Mouse (Mus musculus) G1E (cell line): ENCODE results near the gene Gstm2. TPM values are rescaled to one million over a fixed set of nuclear protein-coding genes. Genes with fewer than 3 reads are reported as not detected.
"Not testable (repeated sequence)": the region's sequence is repeated elsewhere in the genome, so short reads cannot be mapped to it uniquely, and the experiment has no call there.

ENCODE experiments used
- ATAC-seq: 2 replicates; pipeline ENCODE4 v1.8.0; 2016; ENCODE audit warnings: mild to moderate bottlenecking; ENCODE audit not compliant: insufficient number of reproducible peaks, poor library complexity, low FRiP score, severe bottlenecking; ENCODE audit errors: extremely low read depth
- DNase-seq: peaks from one replicate; pipeline ENCODE4 v3.0.0; 2012; ENCODE audit warnings: low spot score
- H3K27me3 ChIP-seq: 2 replicates; pipeline ENCODE4 v1.6.1; 2012; ENCODE audit warnings: mild to moderate bottlenecking, low read length, inconsistent platforms; ENCODE audit not compliant: insufficient read depth
- H3K36me3 ChIP-seq: replicated peaks from 2 replicates; pipeline ENCODE3; 2012; ENCODE audit warnings: mild to moderate bottlenecking, inconsistent platforms
- H3K4me1 ChIP-seq: 2 replicates; pipeline ENCODE4 v1.6.1; 2012; ENCODE audit warnings: low read depth, low read length, inconsistent platforms, mixed read lengths; ENCODE audit not compliant: insufficient read depth
- H3K4me3 ChIP-seq: 2 replicates; pipeline ENCODE4 v1.5.1; 2012; ENCODE audit warnings: low read depth, mild to moderate bottlenecking, inconsistent platforms, low read length, moderate library complexity, mixed read lengths
- H3K9me3 ChIP-seq: replicated peaks from 2 replicates; pipeline ENCODE4 v1.6.1; 2012; ENCODE audit warnings: inconsistent platforms
- CTCF ChIP-seq: IDR thresholded peaks from 2 replicates; pipeline ENCODE4 v1.5.1; 2012; ENCODE audit warnings: low read depth, low read length, inconsistent platforms, mixed read lengths
- GATA1 ChIP-seq: IDR thresholded peaks from 2 replicates; pipeline ENCODE4 v1.6.1; 2012; ENCODE audit warnings: borderline replicate concordance, low read length, inconsistent platforms, mixed read lengths
- GATA2 ChIP-seq: IDR thresholded peaks from 2 replicates; pipeline ENCODE4 v1.6.1; 2012; ENCODE audit warnings: low read depth, low read length, inconsistent platforms, borderline replicate concordance
- POLR2AphosphoS5 ChIP-seq: IDR thresholded peaks from 2 replicates; pipeline ENCODE4 v1.6.1; 2012; ENCODE audit warnings: low read depth, low read length, inconsistent platforms; ENCODE audit not compliant: insufficient replicate concordance
- TAL1 ChIP-seq: conservative IDR thresholded peaks from 2 replicates; pipeline ENCODE4 v1.6.1; 2012; ENCODE audit warnings: low read depth, low read length, inconsistent platforms, mixed read lengths
- polyA plus RNA-seq: library from polyadenylated mRNA; stranded (reverse); fragments of >175 nt; gene quantifications from 2 replicates; pipeline ENCODE4 v1.2.3, GENCODE M21; 2012
- total RNA-seq, 2 experiments: library from RNA; stranded (forward) in 1 of 2; stranded (reverse) in 1 of 2; fragments of 200-1000 nt in 1 of 2; fragments of >200 nt in 1 of 2; fragmentation: Nextera tagmentation in 1 of 2; gene quantifications; 2 replicates each; pipeline ENCODE4 v1.2.3; 2014 to 2017

Gene Gstm2
- total and polyA plus RNA-seq, 3 experiments: not detected

- Histone ChIP-seq H3K4me1 (peaks cover 15% of the 10 kb centered on the region), H3K27me3 (peaks cover 4% of the 10 kb centered on the region; the same call in 1 of the 2 replicates), H3K4me3 (no peak overlapping the region), H3K36me3 (no peaks in the 10 kb centered on the region), H3K9me3 (no peaks in the 10 kb centered on the region)
- TF ChIP-seq TAL1 (no peak), POLR2AphosphoS5 (no peak), GATA1 (no peak), CTCF (no peak), GATA2 (no peak)
- no peak for ATAC-seq
- DNase-seq: no peak
Measured at GRCm38 (mm10) chr3:107965592-107965991, 20.7 kb downstream of the Gstm2 start.

DNA sequence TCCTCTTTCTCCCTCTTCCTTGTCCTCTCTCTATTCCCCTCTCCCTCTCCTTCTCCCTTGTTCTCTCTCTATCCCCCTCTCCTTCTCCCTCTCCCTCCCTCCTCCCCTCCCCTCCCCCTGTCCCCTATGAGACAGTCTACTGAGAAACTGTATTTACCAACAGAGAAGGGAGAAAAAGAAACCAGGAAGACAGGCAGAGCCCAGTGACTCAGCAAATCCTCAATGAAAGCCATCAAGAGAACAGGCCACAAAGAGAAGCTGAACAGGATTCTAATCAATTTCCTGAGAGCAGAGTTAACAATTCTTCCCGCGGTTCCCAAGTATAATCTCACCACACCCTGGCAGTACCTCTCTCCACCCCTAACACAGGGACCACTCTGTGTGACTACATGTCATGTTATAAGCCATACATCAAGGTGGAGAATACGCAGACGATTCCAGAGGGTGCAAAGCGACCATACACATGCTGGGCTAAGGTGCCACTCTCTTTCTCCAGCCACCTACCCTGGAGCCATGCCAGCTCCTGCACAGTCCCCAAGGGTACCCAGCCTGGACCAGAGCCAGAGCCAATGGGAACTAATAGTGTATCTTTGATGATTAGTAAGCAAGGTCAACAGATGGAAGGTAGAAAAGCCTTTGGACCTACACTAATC lies 21.5 kb downstream of the Gstm2 start:
- H3K36me3 ChIP-seq: no peaks in the 10 kb centered on the region
- DNase-seq: no peak
- no peaks in the 10 kb centered on the region for H3K9me3 ChIP-seq
- H3K4me3 ChIP-seq: no peak overlapping the region
- H3K4me1 ChIP-seq: peaks cover 15% of the 10 kb centered on the region
- H3K27me3 ChIP-seq: peaks cover 6% of the 10 kb centered on the region
- TF ChIP-seq GATA1 (no peak), TAL1 (no peak), CTCF (no peak), POLR2AphosphoS5 (no peak), GATA2 (no peak)
- peak; percentile 22 for ATAC-seq

DNA sequence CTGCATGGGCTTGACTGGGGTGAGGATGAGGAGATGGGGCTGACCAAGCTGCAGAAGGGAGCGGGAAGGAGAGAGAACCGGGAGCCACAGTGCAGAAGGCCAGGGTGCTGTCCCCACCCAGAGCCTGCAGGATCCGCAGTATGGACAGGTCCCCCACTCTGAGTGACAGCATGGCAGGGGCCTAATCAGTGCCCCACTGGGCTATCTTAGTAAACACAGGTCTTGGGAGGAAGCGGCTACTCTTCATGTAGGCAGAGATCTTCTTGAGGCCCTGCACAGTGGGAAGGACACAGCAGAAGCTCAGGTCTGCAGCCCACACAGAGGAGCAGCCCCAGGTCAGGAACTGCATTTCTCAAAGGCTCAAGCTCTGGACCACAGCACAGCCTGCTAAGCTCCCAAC lies 22.2 kb downstream of the Gstm2 start:
- Histone ChIP-seq H3K27me3 (peaks cover 3% of the 10 kb centered on the region), H3K4me3 (no peak overlapping the region), H3K36me3 (no peaks in the 10 kb centered on the region), H3K9me3 (no peaks in the 10 kb centered on the region), H3K4me1 (peaks cover 15% of the 10 kb centered on the region)
- TF ChIP-seq CTCF (no peak), GATA1 (no peak), GATA2 (no peak), TAL1 (no peak), POLR2AphosphoS5 (no peak)
- DNase-seq (no peak), ATAC-seq (no peak)

DNA sequence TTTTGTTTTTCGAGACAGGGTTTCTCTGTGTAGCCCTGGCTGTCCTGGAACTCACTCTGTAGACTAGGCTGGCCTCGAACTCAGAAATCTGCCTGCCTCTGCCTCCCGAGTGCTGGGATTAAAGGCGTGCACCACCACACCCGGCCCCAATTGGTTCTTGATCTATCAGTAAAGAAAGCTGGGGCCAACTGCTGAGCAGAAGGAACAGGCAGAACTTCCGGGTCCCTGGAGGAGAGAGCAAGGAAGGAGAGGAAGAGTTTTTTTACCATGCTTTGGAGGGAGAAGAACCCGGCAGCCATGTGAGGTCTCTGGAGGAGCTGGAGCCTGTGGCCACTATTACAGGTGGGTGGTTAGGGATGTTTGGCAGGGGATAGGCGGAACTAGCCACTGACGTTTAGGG lies 31.0 kb downstream of the Gstm2 start:
- not testable (repeated sequence) for H3K9me3 ChIP-seq, H3K4me1 ChIP-seq, H3K4me3 ChIP-seq, ATAC-seq, DNase-seq, H3K36me3 ChIP-seq
- peaks cover 22% of the 10 kb centered on the region for H3K27me3 ChIP-seq

DNA sequence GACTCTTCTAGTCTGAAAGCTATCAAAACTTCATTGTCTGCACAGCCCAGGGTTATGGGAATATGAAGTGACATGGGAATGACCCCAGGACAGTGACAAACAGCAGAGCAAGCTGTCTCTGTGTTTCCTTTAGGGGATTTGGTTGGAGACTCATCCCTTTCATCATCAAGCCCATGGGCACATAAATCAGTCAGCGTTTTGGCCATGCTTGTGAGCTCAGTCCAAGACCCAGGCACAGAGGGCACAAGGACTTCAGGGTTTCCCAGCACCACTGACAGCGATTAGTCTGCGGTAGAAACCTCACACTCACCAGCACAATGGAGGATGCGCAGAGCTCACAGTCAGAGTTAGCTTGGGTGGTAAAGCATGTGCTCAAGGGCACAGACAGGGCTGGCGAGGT lies 32.3 kb downstream of the Gstm2 start:
- H3K27me3 ChIP-seq: peaks cover 18% of the 10 kb centered on the region
- DNase-seq (no peak), ATAC-seq (no peak)
- H3K4me1 ChIP-seq: no peaks in the 10 kb centered on the region
- TF ChIP-seq GATA2 (no peak), TAL1 (no peak), CTCF (no peak)
- H3K4me3 ChIP-seq: no peak overlapping the region
- no peaks in the 10 kb centered on the region for H3K9me3 ChIP-seq
- no peaks in the 10 kb centered on the region for H3K36me3 ChIP-seq

- ATAC-seq (no peak), DNase-seq (peak; percentile 9)
- peaks cover 16% of the 10 kb centered on the region for H3K27me3 ChIP-seq
- no peak overlapping the region for H3K4me3 ChIP-seq
- no peaks in the 10 kb centered on the region for H3K9me3 ChIP-seq
- H3K36me3 ChIP-seq: no peaks in the 10 kb centered on the region
- TF ChIP-seq POLR2AphosphoS5 (no peak), GATA2 (no peak), CTCF (no peak; the same call in 1 of the 2 replicates)
- no peaks in the 10 kb centered on the region for H3K4me1 ChIP-seq
Measured at GRCm38 (mm10) chr3:107953328-107953755, 32.9 kb downstream of the Gstm2 start.

GRCm38 (mm10) chr3:107950531-107950930 lies 35.7 kb downstream of the Gstm2 start:
- TF ChIP-seq GATA1 (no peak), POLR2AphosphoS5 (no peak), TAL1 (no peak), GATA2 (no peak), CTCF (no peak)
- ATAC-seq (no peak), DNase-seq (no peak)
- H3K9me3 ChIP-seq: no peaks in the 10 kb centered on the region
- peaks cover 15% of the 10 kb centered on the region; the same call in 1 of the 2 replicates for H3K27me3 ChIP-seq
- no peaks in the 10 kb centered on the region for H3K4me1 ChIP-seq
- no peaks in the 10 kb centered on the region for H3K36me3 ChIP-seq
- H3K4me3 ChIP-seq: no peak overlapping the region

DNA sequence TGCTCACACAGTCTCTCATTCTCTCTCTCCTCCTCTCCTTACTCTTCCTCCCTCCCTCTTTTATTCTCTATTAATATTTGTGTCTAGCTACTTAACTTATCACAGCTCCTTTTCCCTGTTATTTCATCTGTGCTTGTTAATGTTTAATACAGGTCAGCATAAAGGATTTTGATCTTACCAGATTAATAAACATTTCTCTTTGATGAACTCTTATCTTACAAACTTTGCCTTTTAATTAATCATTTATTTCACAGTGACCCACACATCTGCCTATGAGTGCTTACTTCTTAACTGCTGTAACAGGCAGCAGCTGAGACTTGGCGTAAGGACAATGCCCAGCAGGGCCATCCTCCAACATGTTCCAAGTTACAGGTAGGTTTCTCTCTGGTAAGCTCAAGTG lies 36.8 kb downstream of the Gstm2 start:
- not testable (repeated sequence) for H3K4me3 ChIP-seq, H3K4me1 ChIP-seq, DNase-seq, H3K9me3 ChIP-seq, H3K36me3 ChIP-seq, ATAC-seq
- peaks cover 15% of the 10 kb centered on the region; the same call in 1 of the 2 replicates for H3K27me3 ChIP-seq
